Mouse (Mus musculus) urinary bladder, postnatal 14 days (tissue): ENCODE data around the gene Eif2ak4.

Source experiments
- DNase-seq: peaks from one replicate; pipeline ENCODE4 v3.0.0; 2021; ENCODE audit warnings: low spot score

Eif2ak4 gene

DNA sequence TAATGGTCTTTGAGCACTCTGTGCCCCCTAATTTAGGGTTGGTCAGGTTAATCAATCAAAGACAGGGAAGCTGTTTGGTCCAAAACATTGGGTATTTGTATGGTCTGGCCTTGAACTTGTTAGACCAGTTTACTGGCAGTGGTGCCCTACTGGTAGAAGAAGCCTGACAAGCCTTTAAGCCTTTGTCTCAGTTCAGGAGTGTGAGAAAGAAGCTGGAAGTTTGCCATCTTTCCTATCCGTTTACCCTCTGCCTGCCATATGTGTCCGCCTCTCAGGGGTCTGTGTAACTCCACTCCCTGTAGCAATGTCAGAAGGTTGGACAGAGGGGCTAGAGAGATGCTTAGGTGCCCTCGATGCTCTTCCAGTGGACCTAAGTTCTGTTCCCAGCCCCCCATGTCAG lies 76.0 kb downstream of the Eif2ak4 start:
- no peak for DNase-seq

DNA sequence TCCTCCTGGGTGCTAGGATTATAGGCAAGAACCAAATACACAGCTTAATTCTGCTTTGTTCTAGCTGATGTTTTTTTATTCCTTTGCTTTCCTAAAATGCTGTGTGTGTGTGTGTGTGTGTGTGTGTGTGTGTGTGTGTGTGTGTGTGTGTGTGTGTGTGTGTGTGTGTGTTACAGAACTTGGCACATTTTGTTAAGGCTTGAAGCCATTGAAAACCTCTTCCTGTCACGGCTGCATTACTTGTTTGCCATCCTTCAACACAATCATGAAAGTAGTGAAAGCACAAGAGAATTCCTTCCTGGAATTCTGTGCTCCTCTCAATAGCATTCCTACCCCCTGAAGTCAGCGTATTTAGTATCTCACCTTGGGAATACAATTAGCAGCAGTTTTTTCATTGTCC lies 77.5 kb downstream of the Eif2ak4 start:
- DNase-seq: no peak

DNA sequence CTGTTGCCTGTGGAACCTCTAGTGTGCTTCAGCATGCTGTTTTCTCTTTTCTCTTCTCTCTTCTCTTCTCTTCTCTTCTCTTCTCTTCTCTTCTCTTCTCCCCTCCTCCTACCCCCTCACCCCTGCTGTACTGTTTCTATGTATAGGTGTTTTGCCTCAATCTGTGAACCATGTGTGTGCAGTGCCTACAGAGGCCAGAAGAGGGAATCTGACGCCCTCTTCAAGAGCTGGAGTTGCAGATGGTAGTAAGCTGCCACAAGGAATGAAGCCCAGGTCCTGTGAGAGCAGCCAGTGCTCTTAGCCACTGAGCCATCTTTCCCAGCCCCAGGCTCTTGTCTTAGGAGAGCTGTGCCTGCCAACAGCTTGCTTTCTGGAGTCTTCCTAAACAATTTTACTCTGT lies 78.2 kb downstream of the Eif2ak4 start:
- no peak for DNase-seq

DNA sequence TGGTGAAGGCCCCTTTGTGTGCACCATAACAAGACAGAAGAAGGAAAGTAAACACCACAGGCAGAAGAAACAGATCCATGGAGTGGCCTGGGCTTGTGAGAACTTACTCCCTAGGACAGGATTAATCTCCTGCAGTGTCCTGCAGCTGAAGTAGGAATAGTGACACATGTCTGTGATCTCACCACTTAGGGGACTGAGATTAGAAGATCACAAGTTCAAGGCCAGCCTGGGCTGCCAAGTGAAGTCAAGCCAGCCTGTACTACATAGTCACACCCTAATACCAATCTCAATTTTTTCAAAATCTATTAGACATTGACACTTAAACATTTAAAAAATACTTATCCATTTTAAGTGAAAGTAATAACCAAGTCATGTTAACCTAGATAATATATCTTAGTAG lies 79.9 kb downstream of the Eif2ak4 start:
- no peak for DNase-seq

DNA sequence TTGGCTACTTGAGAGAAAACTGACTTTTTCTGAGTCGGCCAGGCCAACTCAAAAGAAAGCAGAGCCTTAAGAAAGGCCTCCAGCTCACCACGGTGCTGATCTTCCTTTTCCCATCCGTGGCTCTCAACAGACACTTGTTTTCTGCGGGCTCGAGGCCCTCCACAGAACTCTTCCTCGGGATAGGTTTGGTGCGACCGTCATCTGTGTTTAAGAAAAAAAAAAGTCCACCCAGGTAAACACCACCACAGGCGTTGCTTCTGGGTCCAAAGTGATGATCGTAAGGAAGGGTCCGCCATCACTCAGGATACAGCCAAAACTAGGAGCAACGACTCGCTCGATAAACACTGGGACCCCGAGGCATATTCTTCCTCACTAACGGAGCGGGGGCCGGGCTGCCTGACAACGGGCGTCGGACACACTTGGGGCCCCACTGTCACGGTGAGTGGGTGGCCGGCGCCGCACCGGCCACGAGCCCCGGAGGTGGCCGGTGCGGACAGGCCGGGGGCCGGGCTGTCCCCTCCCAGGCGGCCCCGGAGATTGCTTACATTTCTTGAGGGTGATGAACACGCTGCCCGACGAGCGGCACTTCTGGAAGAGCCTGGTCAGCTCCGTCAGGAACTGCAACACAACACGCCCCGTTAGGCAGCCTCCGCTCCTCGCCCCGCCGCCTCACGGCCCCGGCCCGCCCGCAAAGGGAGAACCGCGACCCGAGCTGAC lies 90.6 kb downstream of the Eif2ak4 start:
- DNase-seq: no peak

DNA sequence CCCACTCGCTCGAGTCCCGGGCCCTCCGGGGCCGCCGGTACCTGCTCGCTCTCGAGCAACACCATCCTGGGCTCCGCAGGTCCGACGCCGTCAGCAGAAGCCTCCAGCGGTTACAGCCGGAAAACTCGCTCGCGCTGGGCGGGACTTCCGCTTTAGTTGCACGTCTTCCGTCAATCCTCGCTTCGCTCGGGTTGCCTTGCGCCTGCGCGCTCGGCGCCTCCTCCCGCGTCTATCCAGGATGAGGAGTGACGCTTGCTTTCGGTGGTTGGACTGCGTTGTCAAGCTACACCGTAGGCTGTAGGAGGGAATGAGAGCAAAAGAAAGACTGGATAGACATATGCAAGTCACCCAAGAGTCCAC lies 91.1 kb downstream of the Eif2ak4 start, which contains the start of gene Srp14:
Gene Srp14, minus strand, starts transcription at position 162 of the 360 bp plus-strand sequence.
- peak; percentile 94 for DNase-seq

DNA sequence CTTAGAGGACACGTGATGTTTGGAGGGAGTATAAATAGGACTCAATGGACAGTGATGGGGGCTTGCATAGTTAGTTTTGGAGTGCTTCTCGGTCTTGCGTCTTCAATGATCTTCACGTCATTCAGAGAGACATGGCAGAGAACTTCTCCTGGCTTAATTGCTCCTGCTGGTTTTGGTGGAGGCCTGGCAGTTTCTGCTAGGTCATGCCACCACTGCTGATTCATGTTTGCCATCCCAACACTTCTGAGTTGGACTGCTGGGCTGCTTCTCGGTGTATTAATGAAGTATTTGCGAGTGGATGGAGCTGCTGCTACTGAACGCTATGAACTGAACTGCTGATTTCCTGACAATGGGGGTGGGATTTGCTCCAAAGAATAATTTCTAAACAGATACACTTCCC lies 92.5 kb downstream of the Eif2ak4 start:
- no peak for DNase-seq

DNA sequence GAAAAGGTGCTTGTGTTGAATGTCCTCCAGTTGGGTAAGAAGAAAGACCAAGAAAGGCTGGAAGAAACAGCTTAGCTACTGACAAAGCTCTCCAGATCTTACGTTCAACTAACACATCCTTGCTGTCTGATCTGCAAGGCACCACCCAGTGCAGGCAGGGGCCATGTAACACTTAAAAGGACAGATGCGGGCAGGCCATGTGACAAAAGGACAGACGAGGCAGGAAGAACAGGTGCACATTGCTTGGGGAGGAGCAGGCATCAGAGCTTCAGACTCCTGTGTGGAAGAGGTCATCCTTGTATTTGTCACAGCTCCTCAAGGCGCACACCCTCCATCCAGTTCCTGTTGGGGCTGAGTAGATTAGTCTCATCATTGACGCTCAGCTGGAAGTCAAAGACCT lies 94.6 kb downstream of the Eif2ak4 start:
- DNase-seq: no peak

DNA sequence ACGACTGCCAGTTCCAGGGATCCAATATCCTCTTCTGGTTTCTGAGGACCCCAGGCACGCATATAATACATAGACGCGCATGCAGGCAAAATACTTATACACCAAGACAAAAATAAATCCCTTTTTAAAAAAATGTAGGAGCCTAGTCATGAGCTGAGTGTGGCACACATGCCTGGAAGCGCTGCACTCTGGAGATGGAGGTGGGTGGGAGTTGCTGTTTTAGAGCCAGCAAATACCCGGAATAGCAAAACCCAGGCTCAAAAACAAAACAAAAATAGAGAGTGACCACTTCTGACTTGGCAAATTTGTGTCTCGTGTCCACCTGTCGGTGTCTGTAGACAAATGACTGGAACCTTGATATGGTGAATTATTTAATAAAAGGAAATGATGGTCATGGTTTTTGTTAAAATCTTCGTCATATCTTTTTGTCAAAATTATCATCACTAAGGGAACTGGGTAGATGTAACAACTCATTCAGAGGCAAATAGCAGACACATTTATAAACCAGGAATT lies 96.0 kb downstream of the Eif2ak4 start:
- DNase-seq: no peak

DNA sequence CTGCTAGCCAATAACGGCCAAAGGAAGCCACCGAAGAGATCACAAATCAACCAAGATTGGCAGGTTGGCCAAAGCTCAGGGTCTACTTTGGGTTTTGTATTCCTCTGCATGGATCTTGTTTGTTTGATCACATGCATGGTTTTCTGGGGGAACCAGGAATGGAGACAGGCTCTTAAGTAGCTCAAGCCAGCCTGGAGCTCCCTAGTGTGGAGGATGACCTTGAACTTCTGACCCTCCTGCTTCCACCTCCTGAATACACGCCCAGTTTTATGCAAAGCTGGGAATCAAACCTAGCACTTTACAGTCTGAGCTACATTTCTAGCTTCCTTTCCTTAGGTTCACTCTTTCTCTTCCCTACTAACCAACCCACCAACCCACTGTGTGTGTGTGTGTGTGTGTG lies 97.0 kb downstream of the Eif2ak4 start:
- DNase-seq: no peak

DNA sequence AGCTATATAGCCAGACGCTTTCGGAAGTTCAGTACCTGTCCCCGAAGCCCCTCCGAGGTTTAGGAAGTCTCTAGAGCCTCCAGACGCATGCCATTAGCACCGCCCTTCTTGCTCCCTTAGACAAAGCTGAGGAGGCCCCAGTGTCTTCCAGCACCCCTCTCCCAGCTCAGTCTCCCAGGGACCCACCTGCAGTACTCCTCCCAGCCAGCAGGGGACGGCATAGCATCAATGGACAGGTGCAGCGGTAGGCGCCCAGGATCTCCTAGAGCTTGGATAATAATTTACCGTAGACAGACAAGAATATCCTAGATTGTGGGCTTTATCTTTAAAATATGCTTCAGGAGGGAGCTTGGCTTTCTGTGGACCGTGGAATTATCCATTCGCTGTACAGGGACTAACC lies 98.5 kb downstream of the Eif2ak4 start:
- DNase-seq: peak; percentile 84

DNA sequence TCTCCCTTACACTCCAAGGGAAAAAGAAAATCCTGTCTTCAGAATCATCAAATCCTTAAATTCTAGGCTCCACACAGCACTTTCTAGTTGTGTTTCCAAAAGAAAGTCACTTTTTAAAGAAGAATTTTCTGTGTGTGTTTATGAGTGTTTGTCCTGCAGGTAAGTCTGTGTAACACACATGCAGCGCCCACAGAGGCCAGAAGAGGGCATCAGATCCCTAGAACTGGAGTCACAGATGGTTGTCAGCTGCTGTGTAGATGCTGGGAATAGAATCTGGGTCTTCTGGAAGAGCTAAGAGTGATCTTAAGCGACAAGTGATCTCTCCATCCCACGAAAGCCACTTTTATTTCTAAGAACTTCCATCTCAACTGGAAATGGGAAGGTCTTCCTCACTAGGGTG lies 99.4 kb downstream of the Eif2ak4 start:
- DNase-seq: peak; percentile 32

DNA sequence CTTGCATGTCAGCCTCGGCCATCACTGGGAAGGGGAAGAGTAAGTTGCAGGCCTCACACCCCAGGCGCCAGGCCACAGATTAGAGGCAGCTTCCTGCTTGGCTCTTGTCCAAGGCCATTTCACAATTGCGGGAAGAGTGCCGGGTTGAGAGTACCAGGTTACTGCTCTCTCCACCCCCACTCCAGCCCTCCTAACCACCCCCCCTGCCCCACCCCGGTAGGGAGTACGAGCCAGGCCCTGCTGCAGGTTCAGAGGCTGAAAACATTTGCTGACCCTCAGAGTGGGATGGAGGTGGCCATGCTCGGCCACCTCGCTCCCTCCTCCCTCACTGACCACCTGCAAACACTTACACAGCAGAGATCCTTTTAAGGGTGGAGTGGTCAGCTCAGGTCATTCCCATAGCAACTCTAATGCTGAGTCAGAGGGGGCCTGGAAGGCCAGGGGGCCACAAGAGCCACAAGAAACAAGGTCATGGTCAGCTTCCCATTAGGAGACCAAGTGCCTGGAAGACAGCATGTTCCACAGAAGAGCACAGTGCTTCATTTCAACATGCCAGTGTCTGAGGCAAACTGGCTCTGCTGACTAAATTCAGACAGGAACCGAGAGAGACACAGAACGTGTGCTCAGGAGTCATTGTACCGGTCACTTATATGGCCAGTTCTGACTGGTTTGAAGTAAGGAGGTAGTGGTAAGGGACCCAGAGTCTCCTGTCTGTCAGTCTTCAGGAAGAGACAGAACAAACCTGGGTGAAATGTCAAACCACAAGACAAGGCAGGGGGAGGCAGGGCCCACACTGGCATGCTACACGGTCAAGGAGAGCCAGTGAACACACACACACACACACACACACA lies 102.0 kb downstream of the Eif2ak4 start:
- DNase-seq: peak; percentile 81

DNA sequence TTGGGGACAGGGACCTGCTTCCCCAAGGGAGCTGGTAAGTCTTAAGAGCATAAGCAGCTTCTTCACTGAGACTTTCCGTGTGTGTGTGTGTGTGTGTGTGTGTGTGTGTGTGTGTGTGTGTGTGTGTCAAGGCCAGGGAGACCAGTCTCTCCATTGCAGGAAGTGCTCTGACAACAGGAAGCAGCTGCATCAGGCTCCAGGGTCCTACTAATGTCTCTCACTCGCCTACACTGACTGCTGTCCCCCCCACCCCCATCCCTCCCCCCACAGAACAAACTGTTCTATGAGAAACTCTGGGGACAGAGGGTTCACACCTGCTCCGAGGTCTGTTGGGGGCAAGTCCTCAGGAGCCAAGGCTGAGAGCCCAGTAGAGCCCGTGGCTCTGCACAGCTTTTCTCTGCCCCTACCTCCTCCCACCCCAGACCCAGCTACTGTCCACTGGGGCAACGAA lies 102.9 kb downstream of the Eif2ak4 start:
- DNase-seq: peak; percentile 19

DNA sequence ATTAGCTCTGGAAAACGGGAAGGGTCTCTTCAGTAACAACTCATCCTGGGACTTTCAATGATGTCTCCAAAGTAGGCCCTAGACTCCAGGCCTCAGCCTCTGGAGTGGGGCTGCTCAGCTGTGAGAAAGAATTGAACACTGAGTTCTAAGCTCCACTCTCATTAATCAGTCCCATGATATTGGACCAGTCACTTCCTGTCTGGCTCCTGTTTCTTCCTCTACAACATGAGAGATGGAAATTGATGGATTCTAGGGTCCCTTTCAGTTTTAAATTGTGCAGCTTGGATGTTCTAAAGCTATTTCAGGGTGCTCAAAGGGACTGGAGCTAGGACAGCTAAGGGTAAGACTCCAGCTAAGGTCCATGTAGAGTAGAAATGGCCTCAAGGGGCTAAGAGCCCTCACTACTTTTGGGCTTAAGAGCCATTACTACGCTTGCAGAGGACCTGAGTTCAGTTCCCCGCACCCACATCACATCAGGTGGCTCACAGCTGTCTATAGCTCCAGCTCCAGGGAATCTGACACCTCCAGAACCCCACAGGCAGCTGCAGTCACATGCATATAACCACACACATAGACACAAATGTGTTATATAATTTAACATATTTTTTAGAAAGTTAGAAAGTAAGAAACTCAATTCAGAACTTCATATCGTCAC lies 103.5 kb downstream of the Eif2ak4 start:
- DNase-seq: no peak

DNA sequence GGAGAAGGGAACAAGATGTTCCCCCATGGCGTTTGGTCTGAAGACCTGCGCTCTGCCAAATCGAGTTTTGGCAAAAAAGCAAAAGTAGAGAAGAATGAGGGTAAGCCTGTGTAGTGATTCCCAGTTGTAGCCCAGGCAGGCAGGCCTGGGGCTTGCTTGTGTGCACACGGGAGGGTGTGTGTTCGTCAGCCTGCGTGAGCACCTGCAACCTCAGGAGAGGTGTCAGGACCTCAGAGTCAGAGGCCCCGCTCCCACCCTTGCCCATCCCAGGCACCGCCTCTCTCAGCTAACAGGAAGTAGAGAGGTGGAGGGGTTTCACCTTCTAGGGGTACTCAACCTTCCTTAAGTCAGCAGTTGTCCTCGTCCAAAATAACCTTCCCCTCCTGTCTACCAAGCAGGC lies 106.6 kb downstream of the Eif2ak4 start:
- DNase-seq: no peak

DNA sequence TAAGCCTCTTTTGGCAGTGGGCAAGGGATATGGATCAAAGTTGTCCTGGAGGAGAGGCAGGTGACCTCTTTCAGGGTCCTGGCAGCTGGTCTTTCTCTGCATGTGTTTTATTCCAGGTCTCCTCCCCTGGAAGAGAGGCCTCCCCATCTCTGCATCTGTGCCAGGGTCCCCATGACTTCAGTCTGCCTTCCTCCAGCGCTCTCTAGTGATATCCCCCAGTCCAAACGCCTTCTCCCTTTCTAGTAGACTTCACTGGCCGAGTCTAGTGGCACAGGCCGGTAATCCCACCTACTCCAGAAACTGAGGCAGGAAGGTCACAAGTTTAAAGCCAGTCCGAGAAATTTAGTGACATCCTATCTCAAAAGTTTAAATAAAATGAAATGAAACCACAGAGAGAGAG lies 109.5 kb downstream of the Eif2ak4 start:
- DNase-seq: no peak

DNA sequence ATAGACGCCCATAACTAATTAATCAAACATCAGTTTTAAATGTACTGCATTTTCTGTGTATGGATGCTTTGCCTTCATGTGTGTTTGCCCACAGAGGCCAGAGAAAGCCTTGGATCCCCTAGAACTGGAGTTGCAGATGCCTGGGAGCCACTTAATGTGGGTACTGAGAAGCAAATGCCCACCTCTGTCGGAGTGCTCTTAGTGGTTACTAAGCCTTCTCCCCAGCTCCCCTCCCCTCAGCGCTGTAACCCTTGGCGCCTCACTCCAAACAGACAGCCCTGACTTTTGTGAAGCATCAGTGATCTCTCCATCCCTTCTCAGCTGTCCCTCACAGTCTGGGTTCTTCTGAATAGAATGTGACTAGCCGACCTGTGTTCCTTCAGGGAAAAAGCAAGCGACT lies 110.1 kb downstream of the Eif2ak4 start:
- DNase-seq: no peak

DNA sequence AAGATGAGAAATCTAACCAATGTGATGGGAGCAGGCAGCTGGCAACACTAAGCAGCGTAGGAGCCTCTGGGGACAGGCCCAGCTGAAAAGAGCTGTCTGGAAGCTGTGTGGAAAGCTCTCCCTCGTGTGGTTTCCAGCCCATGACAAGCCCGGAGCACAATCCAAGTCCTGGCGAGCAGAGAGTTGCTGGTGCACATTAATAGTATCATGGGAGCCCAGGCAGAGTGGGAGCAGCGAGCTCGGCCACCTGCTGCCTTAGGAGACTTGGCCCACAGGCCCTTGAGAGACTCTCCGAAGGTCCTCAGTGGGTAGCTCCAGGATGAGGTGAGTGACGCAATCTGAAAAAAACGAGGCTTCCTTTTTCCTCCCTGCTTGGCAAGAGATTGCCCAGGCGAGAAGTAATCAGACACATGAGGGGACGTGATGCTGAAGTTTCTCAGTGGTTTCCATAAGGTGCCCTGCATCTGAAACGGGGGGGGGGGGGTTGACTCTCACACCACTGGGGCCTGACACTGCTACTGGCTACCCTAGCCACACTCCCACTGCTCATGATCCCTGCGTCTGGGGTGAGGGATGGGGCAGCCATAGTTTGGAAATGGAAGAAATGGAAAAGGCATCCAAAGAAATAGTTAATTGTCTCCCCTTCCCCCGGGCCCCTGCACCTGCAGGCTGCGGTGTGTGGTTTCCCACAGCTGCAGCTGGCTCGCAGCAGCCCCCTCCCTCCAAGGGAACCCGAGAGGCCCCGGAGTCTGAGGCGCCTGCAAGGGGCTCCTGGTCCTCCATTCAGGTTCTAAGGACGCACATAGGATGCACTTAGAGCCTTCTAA lies 110.9 kb downstream of the Eif2ak4 start:
- DNase-seq: no peak

DNA sequence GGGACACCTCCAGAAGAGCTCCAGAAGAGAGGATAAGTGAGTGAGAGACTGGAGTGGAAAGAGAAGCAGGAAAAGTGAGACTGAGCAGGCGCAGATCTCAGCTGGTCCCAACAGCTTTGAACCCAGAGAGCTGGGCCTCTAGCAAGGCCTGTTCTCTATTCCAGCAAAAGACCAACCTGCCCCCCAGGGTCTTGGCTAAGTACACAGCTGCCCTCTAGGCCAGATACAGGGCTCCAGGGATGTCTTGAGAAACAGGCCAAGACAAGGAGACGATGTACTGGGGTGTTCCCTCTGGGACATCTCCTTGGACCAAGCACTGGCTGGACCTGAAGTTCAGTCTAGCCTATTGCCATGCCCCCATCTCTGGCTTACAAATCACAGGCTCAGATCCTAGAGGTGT lies 111.8 kb downstream of the Eif2ak4 start:
- no peak for DNase-seq

DNA sequence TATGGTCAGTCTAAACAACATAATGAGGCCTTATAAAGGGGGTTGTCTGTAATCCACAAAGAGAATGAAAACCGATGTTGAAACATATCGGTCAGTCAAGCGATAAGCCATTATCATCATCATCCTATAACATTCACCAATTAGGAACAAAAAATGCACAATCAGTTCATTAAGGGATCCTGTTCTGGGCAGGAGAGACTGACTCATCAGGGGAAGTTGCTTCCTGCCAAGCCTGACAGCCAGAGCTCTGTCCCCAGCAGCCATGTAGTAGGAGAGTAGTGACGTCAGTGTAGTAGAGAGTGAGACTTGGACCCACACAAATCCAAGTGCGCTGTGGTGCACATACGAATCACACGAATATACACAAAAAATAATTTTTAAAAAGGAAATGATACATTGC lies 118.7 kb downstream of the Eif2ak4 start:
- no peak for DNase-seq
